Mouse (Mus musculus): ENCODE measurements around the gene Flot2. TPM values are rescaled to one million over a fixed set of nuclear protein-coding genes. Genes with fewer than 3 reads are reported as not detected.

Gene Flot2
- polyA plus RNA-seq, 1 experiment from 2014 or later, result 68.4 TPM

DNA sequence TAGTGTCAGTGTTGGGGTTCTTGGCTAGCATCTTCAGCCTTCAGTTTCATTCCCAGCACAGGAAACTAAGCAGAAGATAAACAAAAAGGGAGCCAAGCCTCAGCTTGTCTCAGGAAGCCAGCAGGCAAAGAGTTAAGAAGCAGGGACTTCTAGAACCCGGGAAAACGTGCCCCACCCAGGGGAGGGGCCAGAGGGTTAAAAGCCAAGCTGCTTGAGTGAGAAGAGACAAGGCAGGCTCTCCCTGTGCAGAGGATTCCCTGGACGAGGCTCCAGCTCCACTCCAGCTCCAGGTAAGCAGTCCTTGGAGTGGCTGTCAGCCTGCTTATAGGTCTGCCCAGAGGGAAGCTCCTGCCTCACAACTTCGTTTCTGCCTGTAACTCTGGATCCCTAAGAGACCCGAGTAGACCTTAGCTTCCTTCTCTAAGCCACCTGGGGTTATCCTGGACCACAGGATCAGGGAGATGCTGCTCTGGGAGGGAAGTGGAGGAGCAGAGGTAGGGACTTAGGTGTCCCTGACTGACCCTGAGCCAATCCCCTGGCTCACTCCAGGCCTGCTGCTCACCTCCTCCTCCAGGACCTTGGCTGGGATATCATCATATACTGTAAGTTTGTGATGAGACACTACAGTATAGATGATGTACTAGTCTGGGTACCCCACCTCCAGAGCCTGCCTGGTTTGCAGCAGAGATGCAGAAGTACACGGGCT is 34.8 kb downstream of the Flot2 start:
- WGBS (ENCODE audit: missing documents), result 62% methylated on average over 6 of the region's 6 CpGs
- Histone ChIP-seq H3K79me2 (ENCODE audit: inconsistent target) (no peaks in the 10 kb centered on the region), H3K27ac (no peak overlapping the region), H3K4me3 (ENCODE audit: inconsistent target) (no peak overlapping the region), H3K36me3 (ENCODE audit: inconsistent target) (peaks cover 39% of the 10 kb centered on the region)

DNA sequence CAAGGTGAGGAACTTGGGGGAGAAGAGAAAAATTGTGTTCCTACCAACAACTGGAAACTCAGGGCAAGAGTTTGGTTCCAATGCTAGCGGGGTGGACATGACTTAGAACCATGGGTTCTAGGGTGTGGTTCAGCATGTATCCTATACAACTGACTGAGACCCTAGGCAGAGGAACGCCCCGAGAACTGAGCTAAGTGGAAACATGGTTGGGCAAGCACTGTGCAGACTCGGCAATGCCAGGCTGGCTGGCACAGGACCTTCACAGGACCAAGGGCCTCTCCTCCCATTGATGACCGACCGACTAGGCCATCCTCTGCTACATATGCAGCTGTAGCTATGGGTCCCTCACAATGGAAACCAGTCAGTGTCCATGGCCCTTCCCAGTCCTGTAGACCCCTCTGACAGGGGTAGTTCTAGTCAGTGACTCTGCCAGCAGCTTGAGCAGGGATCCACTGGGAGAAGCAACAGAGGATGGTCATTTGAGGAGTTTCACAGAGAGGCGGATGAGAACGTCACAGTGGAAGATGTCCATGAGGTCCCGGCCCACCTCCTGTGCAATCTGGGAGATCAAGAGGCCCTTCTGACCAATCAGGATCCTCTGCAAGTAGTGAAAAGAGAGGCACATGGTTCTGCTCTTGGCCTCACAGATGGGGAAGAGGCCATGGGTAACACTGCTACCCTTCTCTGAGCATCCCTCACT is 36.0 kb downstream of the Flot2 start:
- Histone ChIP-seq H3K4me3 (ENCODE audit: inconsistent target) (no peak overlapping the region), H3K79me2 (ENCODE audit: inconsistent target) (peaks cover under 1% of the 10 kb centered on the region; the same call in 1 of the 2 replicates), H3K27ac (no peak overlapping the region), H3K36me3 (ENCODE audit: inconsistent target) (peaks cover 39% of the 10 kb centered on the region)
- WGBS (ENCODE audit: missing documents), result 94% methylated on average over 9 of the region's 9 CpGs

DNA sequence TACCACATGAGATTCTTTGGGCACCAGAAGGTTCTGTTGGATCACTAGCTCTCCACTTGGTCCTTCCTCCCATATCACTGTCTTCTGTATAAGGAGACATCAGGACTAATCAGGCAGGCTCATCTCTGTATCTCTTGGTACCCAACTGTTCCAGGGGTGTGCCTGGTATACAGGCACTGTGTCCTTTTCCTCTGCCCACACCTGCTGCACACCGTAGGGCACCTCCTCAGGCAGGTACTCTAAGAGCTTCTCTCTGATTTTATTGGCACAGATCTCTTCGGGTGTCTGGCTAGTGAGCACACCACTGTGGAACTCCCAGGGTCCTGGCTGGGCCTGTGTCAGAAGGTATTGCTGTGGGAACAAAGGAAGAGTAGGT is 36.5 kb downstream of the Flot2 start:
- H3K27ac ChIP-seq, result no peak overlapping the region
- H3K79me2 ChIP-seq (ENCODE audit: inconsistent target), result peaks cover 6% of the 10 kb centered on the region
- H3K4me3 ChIP-seq (ENCODE audit: inconsistent target), result no peak overlapping the region
- peaks cover 39% of the 10 kb centered on the region for H3K36me3 ChIP-seq (ENCODE audit: inconsistent target)
- WGBS (ENCODE audit: missing documents), result 96% methylated on average over 2 of the region's 2 CpGs

DNA sequence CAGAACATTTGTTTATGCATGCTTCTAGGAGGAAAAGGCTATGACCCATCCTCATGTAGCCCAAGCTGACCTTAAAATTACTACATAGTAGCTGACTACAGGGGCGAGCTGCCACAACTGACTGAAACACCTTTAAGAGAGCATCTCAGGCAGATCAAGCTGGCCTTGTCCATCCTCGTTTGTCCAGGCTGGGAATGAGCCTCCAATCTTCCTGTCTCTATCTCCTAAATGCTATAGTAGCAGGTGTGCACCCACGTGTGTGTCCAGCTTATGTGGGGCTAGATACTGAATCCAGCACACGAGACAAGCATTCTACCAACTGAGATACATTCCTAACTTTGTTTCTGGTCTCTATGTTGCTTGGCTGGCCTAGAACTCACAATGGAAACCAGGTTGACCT is 36.9 kb downstream of the Flot2 start:
- 92% methylated on average over 4 of the region's 4 CpGs for WGBS (ENCODE audit: missing documents)
- H3K27ac ChIP-seq, result no peak overlapping the region
- peaks cover 10% of the 10 kb centered on the region for H3K79me2 ChIP-seq (ENCODE audit: inconsistent target)
- peaks cover 39% of the 10 kb centered on the region for H3K36me3 ChIP-seq (ENCODE audit: inconsistent target)
- no peak overlapping the region for H3K4me3 ChIP-seq (ENCODE audit: inconsistent target)

GRCm38 (mm10) chr11:78079961-78080921 is 42.5 kb downstream of the Flot2 start, which contains the start of gene Eral1:
Gene Eral1, minus strand, starts transcription at chr11:78080383.
- H3K79me2 ChIP-seq (ENCODE audit: inconsistent target), result peaks cover 14% of the 10 kb centered on the region
- peaks cover 17% of the 10 kb centered on the region; the same call in 1 of the 2 replicates for H3K36me3 ChIP-seq (ENCODE audit: inconsistent target)
- WGBS (ENCODE audit: missing documents), result 1% methylated on average over 40 of the region's 42 CpGs
- peak within 1 kb of the TSS; percentile 91 for H3K4me3 ChIP-seq (ENCODE audit: inconsistent target)
- H3K27ac ChIP-seq, result peak within 1 kb of the TSS; percentile 81

DNA sequence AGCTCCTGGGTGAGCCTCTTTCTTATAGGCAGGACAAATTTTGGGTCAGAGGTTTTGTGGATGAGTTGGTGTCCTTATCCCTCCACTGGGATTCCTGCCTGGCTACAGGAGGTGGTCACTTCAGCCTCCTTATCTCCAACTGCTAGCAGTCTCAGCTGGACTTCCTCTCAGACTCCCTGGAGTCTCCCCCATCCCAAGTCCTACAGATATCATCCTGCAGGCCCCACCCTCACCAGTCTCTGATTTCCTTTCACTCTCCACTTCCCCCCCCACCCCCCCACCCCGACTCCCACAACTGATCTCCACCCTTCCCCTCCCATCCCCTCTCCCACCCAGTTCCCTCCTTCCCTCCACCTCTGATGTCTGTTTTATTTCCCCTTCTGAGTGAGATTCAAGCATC is 45.9 kb downstream of the Flot2 start:
- H3K27ac ChIP-seq, result no peak overlapping the region
- H3K4me3 ChIP-seq (ENCODE audit: inconsistent target), result no peak overlapping the region
- peaks cover 14% of the 10 kb centered on the region for H3K79me2 ChIP-seq (ENCODE audit: inconsistent target)
- H3K36me3 ChIP-seq (ENCODE audit: inconsistent target), result no peaks in the 10 kb centered on the region
- no CpG with 5 or more reads among the region's 1 CpGs for WGBS (ENCODE audit: missing documents)

DNA sequence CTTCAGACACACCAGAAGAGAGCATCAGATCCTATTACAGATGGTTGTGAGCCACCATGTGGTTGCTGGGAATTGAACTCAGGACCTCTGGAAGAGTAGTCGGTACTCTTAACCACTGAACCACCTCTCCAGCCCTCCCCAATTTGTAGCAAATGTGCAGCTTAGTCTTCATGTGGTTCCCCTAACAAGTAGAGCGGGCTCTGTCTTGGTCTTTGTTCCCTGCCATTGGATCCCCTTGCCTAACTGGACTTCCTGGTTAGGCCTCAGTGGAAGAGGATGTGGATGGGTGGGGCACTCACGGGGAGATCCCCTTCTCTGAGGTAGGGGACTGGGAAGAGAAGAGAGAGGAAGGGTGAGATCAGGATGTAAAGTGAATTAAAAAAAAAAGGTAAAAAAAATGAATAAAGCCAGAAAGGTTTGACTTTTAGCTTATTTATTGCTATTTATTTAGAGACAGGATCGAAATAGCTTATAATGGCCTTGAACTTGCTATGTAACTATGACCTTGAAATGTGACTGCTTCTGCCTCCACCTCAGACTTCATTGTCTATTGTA is 49.3 kb downstream of the Flot2 start:
- no peaks in the 10 kb centered on the region for H3K36me3 ChIP-seq (ENCODE audit: inconsistent target)
- no peaks in the 10 kb centered on the region for H3K79me2 ChIP-seq (ENCODE audit: inconsistent target)
- 78% methylated on average over 4 of the region's 4 CpGs for WGBS (ENCODE audit: missing documents)
- H3K4me3 ChIP-seq (ENCODE audit: inconsistent target), result no peak overlapping the region
- no peak overlapping the region for H3K27ac ChIP-seq

GRCm38 (mm10) chr11:78087756-78088281 is 50.1 kb downstream of the Flot2 start:
- no peak overlapping the region for H3K27ac ChIP-seq
- no peaks in the 10 kb centered on the region for H3K79me2 ChIP-seq (ENCODE audit: inconsistent target)
- H3K4me3 ChIP-seq (ENCODE audit: inconsistent target), result no peak overlapping the region
- H3K36me3 ChIP-seq (ENCODE audit: inconsistent target), result no peaks in the 10 kb centered on the region
- WGBS (ENCODE audit: missing documents), result 86% methylated on average over 5 of the region's 5 CpGs

DNA sequence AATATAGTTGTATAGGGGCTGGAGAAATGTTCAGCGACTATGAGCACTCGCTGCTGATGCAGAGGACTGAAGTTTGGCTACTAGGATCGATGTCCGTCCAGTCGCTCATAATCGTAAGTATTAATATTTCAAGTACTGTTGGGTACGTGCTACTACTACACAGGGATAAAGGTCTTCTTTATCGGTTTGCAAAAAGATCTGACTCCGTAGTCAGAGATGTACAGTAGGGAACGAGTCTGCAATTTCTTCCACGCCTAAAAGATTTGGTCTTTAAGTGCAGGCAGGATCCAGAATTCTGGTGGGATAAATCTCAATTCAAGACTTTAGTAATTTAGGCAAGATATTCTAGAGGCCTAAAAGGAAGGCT is 56.4 kb downstream of the Flot2 start:
- no peaks in the 10 kb centered on the region for H3K36me3 ChIP-seq (ENCODE audit: inconsistent target)
- WGBS (ENCODE audit: missing documents), result 45% methylated on average over 11 of the region's 11 CpGs
- peaks cover 45% of the 10 kb centered on the region for H3K79me2 ChIP-seq (ENCODE audit: inconsistent target)
- H3K4me3 ChIP-seq (ENCODE audit: inconsistent target), result peak overlapping the region; percentile 97
- peak overlapping the region; percentile 35 for H3K27ac ChIP-seq

GRCm38 (mm10) chr11:78094504-78095143 is 56.9 kb downstream of the Flot2 start, which contains the start of gene Fam222b:
Gene Fam222b, plus strand, starts transcription at chr11:78094660.
- no peaks in the 10 kb centered on the region for H3K36me3 ChIP-seq (ENCODE audit: inconsistent target)
- H3K27ac ChIP-seq, result peak within 1 kb of the TSS; percentile 74
- WGBS (ENCODE audit: missing documents), result under 1% methylated on average over 33 of the region's 38 CpGs
- peak within 1 kb of the TSS; percentile 97 for H3K4me3 ChIP-seq (ENCODE audit: inconsistent target)
- peaks cover 50% of the 10 kb centered on the region for H3K79me2 ChIP-seq (ENCODE audit: inconsistent target)

DNA sequence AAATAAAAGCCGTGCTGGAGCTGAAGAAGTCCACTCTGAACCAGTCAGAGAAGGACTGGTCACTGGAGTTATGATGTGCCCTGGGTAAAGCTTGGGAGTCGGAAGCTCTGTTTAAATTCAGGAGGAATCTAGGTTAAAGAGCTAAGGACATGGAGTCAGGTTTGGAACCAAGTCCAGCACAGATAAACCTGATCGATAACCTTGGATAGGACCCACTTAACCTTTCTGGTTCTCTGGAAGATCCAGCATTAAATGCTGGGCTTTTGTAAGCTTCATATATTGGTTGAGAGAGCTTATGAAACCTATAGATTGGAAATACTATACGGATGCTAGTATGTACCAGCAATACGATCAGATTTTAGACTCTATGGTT is 57.4 kb downstream of the Flot2 start:
- H3K36me3 ChIP-seq (ENCODE audit: inconsistent target), result no peaks in the 10 kb centered on the region
- peaks cover 55% of the 10 kb centered on the region for H3K79me2 ChIP-seq (ENCODE audit: inconsistent target)
- H3K4me3 ChIP-seq (ENCODE audit: inconsistent target), result peak overlapping the region; percentile 97
- WGBS (ENCODE audit: missing documents), result 37% methylated on average over 5 of the region's 5 CpGs
- H3K27ac ChIP-seq, result peak overlapping the region; percentile 74

- Histone ChIP-seq H3K27ac (no peak overlapping the region), H3K79me2 (ENCODE audit: inconsistent target) (peaks cover 74% of the 10 kb centered on the region), H3K4me3 (ENCODE audit: inconsistent target) (no peak overlapping the region), H3K36me3 (ENCODE audit: inconsistent target) (no peaks in the 10 kb centered on the region)
- 93% methylated on average over 3 of the region's 3 CpGs for WGBS (ENCODE audit: missing documents)
Measured at GRCm38 (mm10) chr11:78097077-78097476, 59.3 kb downstream of the Flot2 start.

- no peak overlapping the region; the same call in 1 of the 2 replicates for H3K4me3 ChIP-seq (ENCODE audit: inconsistent target)
- 32% methylated on average over 11 of the region's 11 CpGs for WGBS (ENCODE audit: missing documents)
- H3K79me2 ChIP-seq (ENCODE audit: inconsistent target), result peaks cover 99% of the 10 kb centered on the region
- no peaks in the 10 kb centered on the region for H3K36me3 ChIP-seq (ENCODE audit: inconsistent target)
- peak overlapping the region; percentile 46 for H3K27ac ChIP-seq
Measured at GRCm38 (mm10) chr11:78100746-78101145, 63.0 kb downstream of the Flot2 start.

GRCm38 (mm10) chr11:78102142-78102541 is 64.4 kb downstream of the Flot2 start:
- Histone ChIP-seq H3K79me2 (ENCODE audit: inconsistent target) (peaks cover 100% of the 10 kb centered on the region), H3K4me3 (ENCODE audit: inconsistent target) (no peak overlapping the region), H3K27ac (no peak overlapping the region), H3K36me3 (ENCODE audit: inconsistent target) (0 out of 2 replicates have a peak, but pooled peaks cover 6% of the 10 kb centered on the region)
- 91% methylated on average over 5 of the region's 5 CpGs for WGBS (ENCODE audit: missing documents)
